Mouse (Mus musculus): ENCODE results near the gene Glis3. TPM values are rescaled to one million over a fixed set of nuclear protein-coding genes. Genes with fewer than 3 reads are reported as not detected.

Glis3 gene
- polyA plus RNA-seq, 1 experiment from 2014 or later, result 1.8 TPM

DNA sequence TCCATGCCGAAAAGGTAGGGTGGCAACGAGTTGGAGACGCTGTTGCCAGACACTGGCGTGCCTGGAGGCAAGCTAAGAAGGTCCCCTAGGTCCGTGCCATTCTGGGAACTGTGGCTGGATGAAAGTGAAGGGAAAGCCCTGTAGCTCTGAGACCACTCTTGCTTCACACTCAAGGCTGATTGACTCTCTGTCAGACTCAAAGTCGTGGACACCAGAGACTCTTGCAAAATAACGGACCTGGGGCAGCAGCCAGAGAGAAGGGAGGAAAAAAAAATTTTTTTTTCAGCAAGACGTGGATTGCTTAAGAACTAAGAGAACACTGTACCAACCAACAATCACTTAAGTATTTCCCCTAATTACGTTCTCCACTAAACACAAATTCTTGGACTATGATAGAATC is 148.1 kb downstream of the Glis3 start:
- H3K4me2 ChIP-seq (replicated peaks; ENCODE audit: low read depth, low read length), result no peak overlapping the region
- H3K9me3 ChIP-seq (ENCODE audit: control insufficient read depth, low read depth, low read length), result no peaks in the 10 kb centered on the region
- no peaks in the 10 kb centered on the region for H3K4me1 ChIP-seq (ENCODE audit: control insufficient read depth, insufficient read depth, low read length)
- no peak overlapping the region for H3K27ac ChIP-seq (ENCODE audit: low read length)
- no peaks in the 10 kb centered on the region for H3K36me3 ChIP-seq (ENCODE audit: control insufficient read depth, insufficient read depth, low read length)
- WGBS, result 84% methylated on average over 9 of the region's 9 CpGs
- H3K9ac ChIP-seq (replicated peaks; ENCODE audit: low read depth, low read length), result no peak overlapping the region
- ATAC-seq (ENCODE audit: insufficient number of reproducible peaks, insufficient read depth, low FRiP score, low read depth), result no peak
- no peak overlapping the region for H3K4me3 ChIP-seq (ENCODE audit: low read depth, low read length)
- no peaks in the 10 kb centered on the region for H3K27me3 ChIP-seq (ENCODE audit: control insufficient read depth, insufficient read depth, low read length)

DNA sequence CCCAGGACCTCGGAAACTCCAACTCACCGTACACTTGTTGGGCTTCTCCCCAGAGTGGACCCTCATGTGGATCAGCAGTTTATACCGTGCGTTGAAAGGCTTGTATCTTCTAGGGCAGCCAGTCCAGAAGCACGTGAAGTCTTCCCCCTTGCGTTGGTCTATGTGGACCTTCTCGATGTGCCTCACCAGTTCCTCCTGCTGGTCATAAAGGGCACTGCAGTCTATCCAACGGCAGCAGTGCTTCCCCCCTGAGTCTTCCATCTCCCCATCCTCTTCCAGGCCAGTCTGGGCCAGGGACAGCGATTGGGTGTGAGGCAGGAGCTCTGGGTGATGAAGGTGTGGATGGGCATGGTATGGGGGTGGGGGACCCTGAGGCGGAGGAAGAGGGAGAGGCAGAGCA is 149.0 kb downstream of the Glis3 start:
- H3K27me3 ChIP-seq (ENCODE audit: control insufficient read depth, insufficient read depth, low read length), result no peaks in the 10 kb centered on the region
- no peak overlapping the region for H3K4me3 ChIP-seq (ENCODE audit: low read depth, low read length)
- H3K9me3 ChIP-seq (ENCODE audit: control insufficient read depth, low read depth, low read length), result no peaks in the 10 kb centered on the region
- H3K4me2 ChIP-seq (replicated peaks; ENCODE audit: low read depth, low read length), result no peak overlapping the region
- no peak overlapping the region for H3K27ac ChIP-seq (ENCODE audit: low read length)
- ATAC-seq (ENCODE audit: insufficient number of reproducible peaks, insufficient read depth, low FRiP score, low read depth), result peak; percentile 33; the same call in 1 of the 2 replicates
- no peak overlapping the region for H3K9ac ChIP-seq (replicated peaks; ENCODE audit: low read depth, low read length)
- no peaks in the 10 kb centered on the region for H3K4me1 ChIP-seq (ENCODE audit: control insufficient read depth, insufficient read depth, low read length)
- 70% methylated on average over 10 of the region's 10 CpGs for WGBS
- no peaks in the 10 kb centered on the region for H3K36me3 ChIP-seq (ENCODE audit: control insufficient read depth, insufficient read depth, low read length)

DNA sequence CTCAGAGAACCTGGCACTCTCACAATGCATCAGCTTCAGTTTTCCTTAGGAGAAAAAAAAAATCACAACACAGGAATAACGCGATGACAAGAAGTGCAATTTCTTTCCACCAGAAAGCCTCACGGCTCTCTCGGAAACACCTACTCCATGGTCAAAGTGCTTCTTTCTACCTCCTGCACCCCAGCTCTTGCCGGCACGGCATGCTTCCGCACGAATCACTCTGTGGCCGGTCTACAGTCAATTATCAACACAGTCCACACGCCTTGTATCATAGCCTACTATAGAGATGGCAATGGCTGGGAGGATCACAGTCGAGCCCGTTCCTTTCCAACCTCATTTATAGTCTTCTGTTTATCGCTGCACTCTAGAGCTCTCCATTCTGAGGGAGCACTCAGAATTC is 150.9 kb downstream of the Glis3 start:
- 90% methylated on average over 13 of the region's 13 CpGs for WGBS
- no peak overlapping the region for H3K9ac ChIP-seq (replicated peaks; ENCODE audit: low read depth, low read length)
- H3K36me3 ChIP-seq (ENCODE audit: control insufficient read depth, insufficient read depth, low read length), result no peaks in the 10 kb centered on the region

DNA sequence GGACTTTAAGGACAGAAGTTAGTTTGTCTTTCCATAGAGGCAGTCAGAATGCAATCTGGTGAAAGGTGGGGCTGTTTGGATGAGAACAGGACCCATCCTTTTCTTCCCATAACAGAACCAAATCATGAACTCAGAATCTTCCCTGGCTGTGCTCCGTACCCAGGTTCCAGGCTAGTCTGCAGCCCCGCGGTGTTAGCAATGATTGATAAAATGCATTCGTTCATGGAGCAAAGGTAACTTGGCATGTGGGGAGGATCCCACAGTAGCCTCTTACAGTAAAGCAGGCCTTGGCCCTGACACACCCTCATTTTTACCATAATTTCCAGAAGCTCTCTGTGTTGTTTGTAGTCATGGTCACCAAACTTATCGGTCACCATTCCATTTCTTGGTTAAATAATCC is 152.4 kb downstream of the Glis3 start:
- 94% methylated on average over 5 of the region's 5 CpGs for WGBS
- H3K27ac ChIP-seq (ENCODE audit: low read length), result no peak overlapping the region
- no peak for ATAC-seq (ENCODE audit: insufficient number of reproducible peaks, insufficient read depth, low FRiP score, low read depth)
- H3K4me3 ChIP-seq (ENCODE audit: low read depth, low read length), result no peak overlapping the region
- no peak overlapping the region for H3K4me2 ChIP-seq (replicated peaks; ENCODE audit: low read depth, low read length)
- H3K4me1 ChIP-seq (ENCODE audit: control insufficient read depth, insufficient read depth, low read length), result no peaks in the 10 kb centered on the region
- H3K27me3 ChIP-seq (ENCODE audit: control insufficient read depth, insufficient read depth, low read length), result no peaks in the 10 kb centered on the region
- no peak overlapping the region for H3K9ac ChIP-seq (replicated peaks; ENCODE audit: low read depth, low read length)
- no peaks in the 10 kb centered on the region for H3K9me3 ChIP-seq (ENCODE audit: control insufficient read depth, low read depth, low read length)
- no peaks in the 10 kb centered on the region for H3K36me3 ChIP-seq (ENCODE audit: control insufficient read depth, insufficient read depth, low read length)

More for the DNA sequence above, 150.9 kb downstream of the Glis3 start:
- Histone ChIP-seq H3K27ac (ENCODE audit: low read length) (no peak overlapping the region), H3K27me3 (ENCODE audit: control insufficient read depth, insufficient read depth, low read length) (no peaks in the 10 kb centered on the region), H3K4me1 (ENCODE audit: control insufficient read depth, insufficient read depth, low read length) (no peaks in the 10 kb centered on the region), H3K9me3 (ENCODE audit: control insufficient read depth, low read depth, low read length) (no peaks in the 10 kb centered on the region), H3K4me3 (ENCODE audit: low read depth, low read length) (no peak overlapping the region), H3K4me2 (replicated peaks; ENCODE audit: low read depth, low read length) (no peak overlapping the region)
- no peak for ATAC-seq (ENCODE audit: insufficient number of reproducible peaks, insufficient read depth, low FRiP score, low read depth)

DNA sequence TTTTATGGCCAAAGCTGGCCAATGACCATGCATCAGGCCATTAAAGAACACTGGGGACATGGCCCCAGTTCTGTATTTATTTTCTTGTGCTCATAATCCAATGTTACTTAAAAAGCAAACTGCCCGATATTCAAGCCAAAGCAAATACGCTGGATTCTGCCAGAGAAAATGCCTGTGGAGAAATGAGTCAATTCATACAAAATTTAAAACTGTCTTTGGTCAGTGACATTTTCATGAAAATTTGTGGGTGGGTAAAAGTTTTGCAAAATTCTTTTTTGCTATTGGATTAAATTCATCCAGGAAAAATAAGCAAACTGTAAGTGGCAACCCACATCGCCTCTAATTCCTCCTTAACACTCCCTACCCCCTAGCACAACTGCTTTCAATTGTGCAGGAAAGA is 154.5 kb downstream of the Glis3 start:
- no peaks in the 10 kb centered on the region for H3K36me3 ChIP-seq (ENCODE audit: control insufficient read depth, insufficient read depth, low read length)
- H3K4me1 ChIP-seq (ENCODE audit: control insufficient read depth, insufficient read depth, low read length), result no peaks in the 10 kb centered on the region
- no peak for ATAC-seq (ENCODE audit: insufficient number of reproducible peaks, insufficient read depth, low FRiP score, low read depth)
- no peak overlapping the region for H3K9ac ChIP-seq (replicated peaks; ENCODE audit: low read depth, low read length)
- H3K9me3 ChIP-seq (ENCODE audit: control insufficient read depth, low read depth, low read length), result no peaks in the 10 kb centered on the region
- H3K4me2 ChIP-seq (replicated peaks; ENCODE audit: low read depth, low read length), result no peak overlapping the region
- H3K4me3 ChIP-seq (ENCODE audit: low read depth, low read length), result no peak overlapping the region
- no peak overlapping the region for H3K27ac ChIP-seq (ENCODE audit: low read length)
- H3K27me3 ChIP-seq (ENCODE audit: control insufficient read depth, insufficient read depth, low read length), result no peaks in the 10 kb centered on the region
- 84% methylated on average over 3 of the region's 3 CpGs for WGBS

DNA sequence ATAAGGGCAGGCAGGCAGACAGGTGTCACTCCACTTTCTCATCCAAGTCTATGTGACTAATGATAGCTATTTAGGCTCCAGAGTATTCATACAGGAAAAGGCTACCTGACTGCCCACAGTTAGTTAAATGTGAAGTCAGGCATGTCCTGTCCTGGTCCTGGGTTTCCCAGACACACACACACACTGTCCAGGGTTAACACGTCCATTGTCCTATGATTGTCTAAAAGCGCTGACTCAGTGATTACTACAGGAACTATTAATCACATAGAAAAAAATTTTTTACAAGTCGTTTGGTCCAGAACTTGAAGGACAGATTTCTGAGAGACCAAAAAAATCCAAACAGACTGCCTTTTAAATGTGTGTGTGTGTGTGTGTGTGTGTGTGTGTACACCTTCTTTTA is 157.6 kb downstream of the Glis3 start:
- ATAC-seq (ENCODE audit: insufficient number of reproducible peaks, insufficient read depth, low FRiP score, low read depth), result no peak
- no peaks in the 10 kb centered on the region for H3K27me3 ChIP-seq (ENCODE audit: control insufficient read depth, insufficient read depth, low read length)
- no peak overlapping the region for H3K27ac ChIP-seq (ENCODE audit: low read length)
- H3K4me3 ChIP-seq (ENCODE audit: low read depth, low read length), result no peak overlapping the region
- WGBS, result 63% methylated on average over 3 of the region's 3 CpGs
- H3K4me2 ChIP-seq (replicated peaks; ENCODE audit: low read depth, low read length), result no peak overlapping the region
- H3K9ac ChIP-seq (replicated peaks; ENCODE audit: low read depth, low read length), result no peak overlapping the region
- peaks cover 3% of the 10 kb centered on the region; the same call in 1 of the 2 replicates for H3K4me1 ChIP-seq (ENCODE audit: control insufficient read depth, insufficient read depth, low read length)
- no peaks in the 10 kb centered on the region for H3K36me3 ChIP-seq (ENCODE audit: control insufficient read depth, insufficient read depth, low read length)
- H3K9me3 ChIP-seq (ENCODE audit: control insufficient read depth, low read depth, low read length), result no peaks in the 10 kb centered on the region

DNA sequence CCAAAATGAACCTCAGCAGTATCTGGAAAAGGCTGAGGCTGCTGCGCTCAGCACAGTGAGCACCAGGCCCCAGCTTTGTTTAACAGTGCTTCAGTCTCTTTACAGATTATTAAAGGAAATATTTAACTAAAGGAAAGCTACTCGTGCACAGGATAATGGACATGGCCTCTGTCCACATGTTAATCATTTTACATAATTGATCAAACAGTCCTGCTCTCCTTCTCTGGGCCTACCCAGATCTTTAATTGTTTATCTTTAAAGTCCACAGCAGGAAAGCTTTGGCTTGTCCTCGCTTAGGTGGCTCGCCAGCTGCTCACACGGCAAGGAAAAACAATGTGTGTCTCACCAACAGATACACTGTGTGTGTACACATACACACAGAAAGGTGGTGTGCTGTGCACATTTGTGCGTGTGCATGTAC is 159.1 kb downstream of the Glis3 start:
- H3K9ac ChIP-seq (replicated peaks; ENCODE audit: low read depth, low read length), result no peak overlapping the region
- H3K4me2 ChIP-seq (replicated peaks; ENCODE audit: low read depth, low read length), result no peak overlapping the region
- no peaks in the 10 kb centered on the region for H3K36me3 ChIP-seq (ENCODE audit: control insufficient read depth, insufficient read depth, low read length)
- peak; percentile 85 for ATAC-seq (ENCODE audit: insufficient number of reproducible peaks, insufficient read depth, low FRiP score, low read depth)
- WGBS, result 40% methylated on average over 6 of the region's 6 CpGs
- H3K9me3 ChIP-seq (ENCODE audit: control insufficient read depth, low read depth, low read length), result no peaks in the 10 kb centered on the region
- H3K27ac ChIP-seq (ENCODE audit: low read length), result no peak overlapping the region
- H3K4me1 ChIP-seq (ENCODE audit: control insufficient read depth, insufficient read depth, low read length), result peaks cover 3% of the 10 kb centered on the region; the same call in 1 of the 2 replicates
- H3K27me3 ChIP-seq (ENCODE audit: control insufficient read depth, insufficient read depth, low read length), result no peaks in the 10 kb centered on the region
- H3K4me3 ChIP-seq (ENCODE audit: low read depth, low read length), result no peak overlapping the region

DNA sequence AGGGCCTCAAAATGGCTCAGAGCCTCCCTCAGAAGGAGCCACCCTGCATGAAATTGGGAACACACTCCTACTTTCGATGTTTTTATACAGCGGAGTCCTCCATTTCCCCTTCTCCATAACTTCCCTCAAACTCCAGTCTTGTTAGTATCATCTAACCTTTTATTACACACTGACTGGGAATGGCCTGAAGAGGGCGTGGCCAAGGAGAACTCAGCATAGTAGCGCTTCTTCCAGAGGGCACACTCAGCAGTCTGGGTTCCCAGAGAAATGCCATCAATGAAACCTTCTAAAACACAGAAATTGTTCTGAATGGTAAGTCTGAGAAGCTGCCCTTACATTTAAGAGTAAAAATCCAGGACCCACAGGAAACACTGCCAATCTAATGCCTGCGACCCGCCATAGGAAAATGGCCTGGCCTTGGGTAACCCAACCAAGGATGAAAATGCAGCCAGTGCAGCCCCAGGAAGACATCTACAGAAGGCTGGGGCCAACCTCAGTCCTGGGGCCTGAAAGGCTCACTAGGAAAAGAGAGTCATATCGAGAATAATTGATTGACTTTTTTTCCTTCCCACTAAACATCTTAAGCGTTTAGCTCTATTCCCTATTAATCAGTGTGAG is 159.6 kb downstream of the Glis3 start:
- peak overlapping the region; percentile 28; the same call in 1 of the 2 replicates for H3K27ac ChIP-seq (ENCODE audit: low read length)
- no peak overlapping the region for H3K9ac ChIP-seq (replicated peaks; ENCODE audit: low read depth, low read length)
- WGBS, result 66% methylated on average over 8 of the region's 8 CpGs
- H3K27me3 ChIP-seq (ENCODE audit: control insufficient read depth, insufficient read depth, low read length), result no peaks in the 10 kb centered on the region
- H3K4me3 ChIP-seq (ENCODE audit: low read depth, low read length), result no peak overlapping the region
- H3K9me3 ChIP-seq (ENCODE audit: control insufficient read depth, low read depth, low read length), result no peaks in the 10 kb centered on the region
- no peak for ATAC-seq (ENCODE audit: insufficient number of reproducible peaks, insufficient read depth, low FRiP score, low read depth)
- H3K36me3 ChIP-seq (ENCODE audit: control insufficient read depth, insufficient read depth, low read length), result no peaks in the 10 kb centered on the region
- no peak overlapping the region for H3K4me2 ChIP-seq (replicated peaks; ENCODE audit: low read depth, low read length)
- peaks cover 3% of the 10 kb centered on the region; the same call in 1 of the 2 replicates for H3K4me1 ChIP-seq (ENCODE audit: control insufficient read depth, insufficient read depth, low read length)

DNA sequence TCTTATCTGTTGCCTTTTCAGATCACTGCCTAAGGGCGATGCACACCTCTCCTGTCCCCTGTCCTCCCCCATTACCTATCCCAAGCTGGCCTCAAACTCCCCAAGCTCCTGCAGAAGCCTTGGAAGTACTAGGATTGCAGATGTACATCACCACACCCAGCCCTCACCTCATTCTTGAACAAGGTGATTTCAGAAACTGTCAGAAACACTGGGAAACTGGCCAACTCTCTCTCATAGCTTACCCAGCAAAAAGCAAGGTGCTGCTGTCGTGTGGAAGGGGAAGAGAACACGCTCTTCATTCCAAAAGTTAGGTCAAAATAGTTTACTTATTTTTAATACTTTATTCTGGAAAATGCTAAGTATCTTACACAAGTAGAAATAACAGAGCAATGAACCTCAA is 160.6 kb downstream of the Glis3 start:
- Histone ChIP-seq H3K4me3 (ENCODE audit: low read depth, low read length) (no peak overlapping the region), H3K36me3 (ENCODE audit: control insufficient read depth, insufficient read depth, low read length) (no peaks in the 10 kb centered on the region), H3K4me1 (ENCODE audit: control insufficient read depth, insufficient read depth, low read length) (peaks cover 3% of the 10 kb centered on the region; the same call in 1 of the 2 replicates), H3K4me2 (replicated peaks; ENCODE audit: low read depth, low read length) (no peak overlapping the region), H3K27ac (ENCODE audit: low read length) (no peak overlapping the region), H3K9me3 (ENCODE audit: control insufficient read depth, low read depth, low read length) (no peaks in the 10 kb centered on the region), H3K27me3 (ENCODE audit: control insufficient read depth, insufficient read depth, low read length) (no peaks in the 10 kb centered on the region), H3K9ac (replicated peaks; ENCODE audit: low read depth, low read length) (no peak overlapping the region)
- WGBS, result 58% methylated on average over 3 of the region's 3 CpGs
- ATAC-seq (ENCODE audit: insufficient number of reproducible peaks, insufficient read depth, low FRiP score, low read depth), result no peak

All from stomach, embryonic 14.5 days (tissue).